Mouse (Mus musculus) adrenal gland, postnatal 10 days (tissue): ENCODE measurements around the gene Ccndbp1. TPM values are rescaled to one million over a fixed set of nuclear protein-coding genes. Genes with fewer than 3 reads are reported as not detected.
"Not testable (repeated sequence)": the region's sequence is repeated elsewhere in the genome, so short reads cannot be mapped to it uniquely, and the experiment has no call there.

Experiments used
- DNase-seq: peaks from one replicate; pipeline ENCODE4 v3.0.0; 2021; ENCODE audit warnings: mixed read lengths
- total RNA-seq, 2 experiments: library from RNA; stranded (reverse); gene quantifications; 2 replicates each; pipeline ENCODE4 v1.2.3; 2021

The Ccndbp1 gene
- total RNA-seq, 2 experiments from 2014 or later: 37.2 to 40.6 TPM

DNA sequence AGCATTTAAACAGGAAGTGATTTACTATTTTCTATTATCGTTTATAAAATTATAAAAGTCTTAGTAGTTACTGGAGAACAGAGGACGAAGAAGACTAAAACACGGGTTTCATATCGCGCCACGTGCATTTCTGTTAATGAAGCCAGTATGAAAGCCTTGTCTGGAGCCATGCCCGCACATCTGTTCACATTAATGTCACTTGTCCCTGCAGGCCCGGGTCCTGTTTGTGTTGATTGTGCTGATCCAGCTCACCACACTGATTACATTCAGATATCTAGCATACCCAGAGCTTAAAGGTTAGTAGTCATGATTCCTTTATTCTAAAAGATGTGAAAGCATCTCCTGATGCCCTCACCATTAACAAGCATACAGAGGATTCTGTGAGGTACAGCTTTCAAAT is 9.3 kb upstream of the Ccndbp1 start:
- DNase-seq: no peak

GRCm38 (mm10) chr2:121003586-121003985 is 4.6 kb upstream of the Ccndbp1 start:
- no peak for DNase-seq

DNA sequence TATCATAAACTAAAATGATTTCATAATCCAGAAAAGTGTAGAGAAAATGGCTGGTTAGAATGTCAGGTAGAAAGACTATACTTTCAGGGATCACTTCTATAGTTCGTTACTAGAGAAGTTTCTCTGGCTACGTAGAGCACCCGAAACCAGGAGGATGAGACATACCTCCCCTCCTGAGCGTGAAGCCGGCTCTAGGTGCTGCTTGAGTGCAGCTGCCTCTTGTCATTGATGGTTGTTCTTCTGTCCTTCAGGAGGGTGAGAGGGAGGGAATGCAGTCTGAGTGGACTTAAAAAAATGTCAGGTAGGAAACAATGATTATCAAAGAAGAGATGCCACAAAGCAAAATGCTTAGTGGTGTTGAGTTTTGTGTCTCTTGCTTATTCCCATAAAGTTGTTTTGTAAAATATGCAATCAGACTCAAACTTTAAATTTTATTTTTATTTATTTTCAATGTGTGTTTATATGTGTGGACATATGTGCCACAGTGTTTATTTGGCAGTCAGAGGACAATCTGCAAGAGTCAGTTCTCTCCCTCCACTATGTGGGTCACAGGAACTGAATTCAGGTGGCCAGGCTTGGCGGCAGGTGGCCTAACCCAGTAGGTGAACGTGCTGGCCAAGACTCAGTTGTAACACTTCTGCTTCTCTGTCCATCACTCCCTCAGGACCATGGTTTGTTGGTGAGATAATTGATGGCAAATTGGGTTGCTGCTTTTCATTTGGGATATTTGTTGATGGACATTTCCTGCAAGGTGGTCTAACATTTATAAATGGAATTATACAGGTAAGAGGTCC is 4.0 kb upstream of the Ccndbp1 start:
- no peak for DNase-seq

DNA sequence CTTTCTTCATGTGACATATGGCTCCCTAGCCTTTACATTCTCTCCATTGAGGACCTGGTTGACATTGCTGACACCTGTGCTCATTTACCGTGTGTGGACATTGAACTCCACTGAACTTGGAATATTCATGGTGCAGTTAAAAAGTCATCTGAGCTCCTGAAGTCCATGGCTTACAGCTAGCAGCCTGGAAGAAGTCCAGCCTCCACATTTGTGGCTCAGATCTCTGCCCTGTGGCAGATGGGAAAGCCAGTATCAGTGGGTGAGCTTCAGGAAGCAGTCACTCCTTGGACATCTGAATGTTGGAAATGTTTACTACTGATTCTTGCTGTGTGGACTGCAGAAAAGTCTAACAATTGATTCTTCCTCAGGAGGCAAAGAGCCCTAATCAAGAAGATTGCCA is 1.2 kb upstream of the Ccndbp1 start:
- DNase-seq: no peak

GRCm38 (mm10) chr2:121008664-121009007 is 433 bp downstream of the Ccndbp1 start:
- no peak for DNase-seq

DNA sequence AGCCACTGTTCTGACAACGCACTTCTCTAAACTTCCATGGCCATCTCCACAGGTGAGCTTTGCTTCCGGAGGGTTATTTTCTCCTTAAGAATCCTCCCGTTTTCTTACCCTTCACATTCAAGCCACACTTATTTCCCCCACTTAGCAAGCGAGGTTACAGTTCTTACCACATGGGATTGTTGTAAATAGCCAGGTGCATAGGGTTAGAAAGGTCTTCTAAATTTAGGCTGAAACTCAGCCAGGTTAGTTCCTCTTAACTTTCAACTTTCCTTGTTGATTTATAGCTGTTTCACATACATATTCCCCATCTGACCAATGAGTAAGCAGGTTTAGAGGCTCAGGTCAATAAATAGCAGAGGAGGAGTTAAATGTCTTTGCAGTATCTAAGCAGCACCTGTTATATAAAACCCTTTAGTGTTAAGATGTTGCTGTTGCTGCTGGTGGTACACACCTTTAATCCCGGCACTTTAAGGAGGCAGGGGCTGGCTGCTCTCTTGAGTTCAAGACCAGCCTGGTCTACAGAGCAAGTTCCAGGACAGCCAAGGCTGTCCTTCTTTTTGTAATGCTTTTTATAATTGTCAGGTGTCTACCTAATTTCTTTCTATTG is 971 bp downstream of the Ccndbp1 start:
- DNase-seq: no peak

GRCm38 (mm10) chr2:121012676-121013075 is 4.5 kb downstream of the Ccndbp1 start:
- DNase-seq: no peak

DNA sequence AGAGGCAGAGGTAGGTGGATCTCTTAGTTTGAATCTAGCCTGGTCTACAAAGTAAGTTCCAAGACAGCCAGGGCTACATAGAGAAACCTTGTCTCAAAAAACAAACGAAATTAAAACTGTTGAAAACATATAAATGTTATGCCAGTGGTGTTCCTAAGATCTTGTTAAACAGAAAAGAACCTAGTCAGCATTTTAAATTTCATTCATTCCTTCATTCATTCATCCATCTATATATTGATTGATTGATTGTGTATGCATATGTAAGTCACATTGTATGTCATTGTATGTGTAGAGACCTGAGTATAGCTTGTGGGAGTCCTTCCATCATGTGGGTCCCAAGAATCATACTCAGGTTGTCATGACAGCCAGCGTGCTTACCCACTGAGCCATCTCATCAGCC is 7.3 kb downstream of the Ccndbp1 start:
- DNase-seq: no peak

GRCm38 (mm10) chr2:121016226-121016625 is 8.0 kb downstream of the Ccndbp1 start:
- no peak for DNase-seq

GRCm38 (mm10) chr2:121017151-121017550 is 8.9 kb downstream of the Ccndbp1 start:
- no peak for DNase-seq

- DNase-seq: peak; percentile 29
These were observed 14.7 kb downstream of the Ccndbp1 start for GRCm38 (mm10) chr2:121022918-121023317.

- no peak for DNase-seq
These were observed 28.6 kb downstream of the Ccndbp1 start, which contains the start of gene Epb42 for GRCm38 (mm10) chr2:121036733-121037341. TSS of gene Epb42 (minus strand) at chr2:121037072.

DNA sequence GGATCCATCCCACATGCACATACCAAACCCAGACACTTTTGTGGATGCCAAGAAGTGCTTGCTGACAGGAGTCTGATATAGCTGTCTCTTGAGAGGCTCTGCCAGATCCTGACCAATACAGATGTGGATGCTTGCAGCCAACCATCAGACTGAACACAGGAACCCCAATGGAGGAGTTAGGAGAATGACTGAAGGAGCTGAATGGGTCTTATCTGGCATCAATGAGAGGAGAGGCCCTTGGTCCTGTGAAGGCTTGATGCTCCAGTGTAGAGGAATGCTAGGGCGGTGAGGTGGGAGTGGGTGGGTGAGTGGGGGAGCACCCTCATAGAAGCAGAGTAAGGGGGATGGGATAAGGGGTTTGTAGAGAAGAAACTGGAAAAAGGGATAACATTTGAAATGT is 30.6 kb downstream of the Ccndbp1 start:
- DNase-seq: not testable (repeated sequence)

GRCm38 (mm10) chr2:121039382-121039781 is 31.2 kb downstream of the Ccndbp1 start:
- DNase-seq: no peak

DNA sequence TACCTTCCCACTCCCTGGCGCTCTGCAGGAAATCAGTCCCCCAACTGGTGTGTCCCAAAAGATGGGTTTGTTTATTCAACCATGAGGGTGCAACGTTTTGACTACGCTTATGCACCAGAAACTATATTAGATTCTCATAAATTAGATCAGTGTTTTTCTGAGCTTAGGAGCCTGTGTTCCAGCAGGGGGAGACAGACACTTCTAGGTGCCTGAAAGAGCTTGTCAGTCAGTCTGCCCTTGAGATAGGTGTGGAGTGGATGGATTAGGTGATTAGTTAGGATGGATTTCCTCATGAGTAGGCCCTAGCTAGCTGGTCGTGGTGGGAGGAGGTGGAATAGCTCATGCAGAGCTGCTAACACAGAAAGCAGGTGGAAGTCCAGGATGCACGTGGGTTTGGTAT is 32.9 kb downstream of the Ccndbp1 start:
- DNase-seq: peak; percentile 45

DNA sequence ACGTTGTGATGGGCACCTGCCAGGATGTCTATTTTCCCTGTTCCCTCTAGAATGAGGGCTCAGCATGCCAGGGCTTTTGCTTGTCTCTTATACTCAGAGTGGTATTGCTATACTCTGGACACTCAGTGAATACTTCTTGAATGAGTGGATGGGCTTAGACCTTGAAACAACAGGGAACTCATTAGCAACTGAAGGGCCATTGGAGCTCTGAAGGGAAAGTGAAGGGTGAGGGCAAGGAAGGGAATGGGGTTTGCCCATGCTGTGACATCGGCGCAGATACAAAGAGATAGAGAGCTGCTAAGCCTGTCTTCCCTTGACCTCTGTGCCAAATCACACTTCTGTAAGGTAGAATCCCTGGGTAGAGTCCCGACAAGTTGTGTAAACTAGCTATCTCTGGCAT is 37.5 kb downstream of the Ccndbp1 start:
- no peak for DNase-seq

GRCm38 (mm10) chr2:121052176-121052575 is 44.0 kb downstream of the Ccndbp1 start:
- no peak for DNase-seq

DNA sequence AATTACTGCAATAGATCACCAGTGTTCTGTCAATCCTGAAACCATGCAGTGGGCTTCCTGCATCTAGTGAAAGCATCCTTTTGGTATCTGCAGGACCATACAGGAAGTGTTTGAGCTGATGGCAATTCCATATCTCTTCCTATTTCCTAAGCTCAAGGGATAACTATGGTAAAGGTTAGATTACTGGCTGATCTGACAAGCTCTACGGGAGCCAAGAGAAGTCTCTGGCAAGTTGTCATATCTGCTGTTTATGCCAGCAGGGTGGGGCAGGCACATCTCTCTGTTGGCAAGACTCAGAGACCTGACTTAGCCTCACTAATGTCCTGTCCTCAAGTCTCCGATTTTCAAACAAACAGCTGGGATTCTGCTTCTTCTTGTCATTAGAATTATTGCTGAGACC is 45.9 kb downstream of the Ccndbp1 start:
- no peak for DNase-seq

DNA sequence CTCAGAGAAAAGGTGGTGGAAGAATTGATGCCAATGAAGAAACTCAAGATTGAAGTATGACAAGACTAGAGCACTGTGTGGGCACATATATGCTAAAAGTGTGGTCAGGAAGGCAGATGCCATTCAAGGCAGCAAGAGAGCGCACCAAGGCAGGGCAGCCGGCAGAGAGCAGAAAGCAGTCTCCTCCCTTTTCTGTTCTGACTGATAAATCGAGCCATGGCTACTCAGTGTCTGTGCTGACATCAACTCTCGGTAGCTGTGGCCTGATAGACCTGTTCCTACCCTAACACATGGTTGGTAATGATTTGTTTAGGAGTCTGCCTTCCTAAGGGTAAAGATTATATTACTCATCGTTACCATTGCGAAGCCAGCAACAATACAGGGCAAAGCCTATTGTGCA is 47.7 kb downstream of the Ccndbp1 start:
- no peak for DNase-seq

DNA sequence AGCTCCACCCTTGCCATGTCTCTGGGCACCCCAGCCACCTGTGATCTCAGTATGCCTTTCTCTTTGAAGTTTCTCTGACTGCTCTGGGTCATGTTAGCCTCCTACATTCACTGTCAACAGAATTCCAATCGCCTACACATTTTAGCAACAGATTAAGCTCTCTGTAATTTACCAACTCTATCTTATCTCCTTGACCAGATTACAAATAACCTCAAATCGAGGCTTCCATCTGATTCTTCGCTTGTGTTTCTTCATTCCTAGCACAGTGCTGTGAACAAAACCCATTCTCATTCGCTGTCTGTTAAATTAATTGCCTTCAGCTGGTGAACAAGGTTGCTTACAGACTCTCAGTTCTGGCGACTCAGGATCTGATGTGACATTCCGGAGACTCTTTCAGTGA is 49.8 kb downstream of the Ccndbp1 start:
- DNase-seq: no peak

GRCm38 (mm10) chr2:121061315-121061714 is 53.1 kb downstream of the Ccndbp1 start:
- no peak for DNase-seq
